Mouse (Mus musculus) retina, embryonic 14.5 days (tissue): Measurements from ENCODE around the gene Ngly1.

Experiments
- DNase-seq: peaks from one replicate; pipeline ENCODE4 v3.0.0-alpha.2; 2015; ENCODE audit warnings: low spot score

Ngly1 gene

DNA sequence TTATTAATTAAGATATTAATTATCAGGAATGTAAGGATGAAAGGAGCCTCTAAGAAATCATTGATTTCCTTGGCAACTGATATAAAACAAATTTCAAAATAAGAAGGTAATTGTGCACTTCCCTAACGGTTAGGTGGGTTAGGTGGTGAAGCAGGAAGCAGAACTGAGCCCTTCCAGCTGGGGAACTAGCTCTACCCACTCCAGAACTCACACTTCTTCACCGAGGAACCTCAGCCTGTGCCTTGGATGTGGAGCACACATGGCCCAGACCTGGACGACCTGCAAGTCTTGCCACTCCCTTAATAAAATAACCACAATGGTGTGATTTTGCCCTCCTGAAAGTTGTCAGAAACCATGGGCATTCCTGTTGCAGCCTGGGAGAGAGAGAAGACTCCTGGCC is 80.7 kb downstream of the Ngly1 start:
- DNase-seq, result no peak

DNA sequence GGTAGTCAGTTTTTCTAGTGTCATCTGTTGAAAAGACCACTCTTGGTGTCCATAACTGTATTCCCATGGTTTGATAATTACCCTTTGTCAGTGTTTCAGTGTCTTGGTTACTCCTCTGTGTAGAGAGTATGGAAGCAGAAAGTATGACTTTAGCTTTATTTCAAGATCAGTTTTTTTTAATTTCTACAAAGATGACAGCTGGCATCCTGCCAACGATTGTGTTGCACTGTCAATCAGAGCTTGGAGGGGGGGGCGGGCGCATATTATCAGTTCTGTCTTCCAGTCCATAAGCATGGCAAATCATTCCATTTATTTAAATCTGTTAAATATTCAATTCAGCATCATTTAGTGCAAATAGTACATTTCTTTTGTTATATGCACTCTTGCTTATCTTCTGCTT is 85.2 kb downstream of the Ngly1 start:
- DNase-seq, result no peak

DNA sequence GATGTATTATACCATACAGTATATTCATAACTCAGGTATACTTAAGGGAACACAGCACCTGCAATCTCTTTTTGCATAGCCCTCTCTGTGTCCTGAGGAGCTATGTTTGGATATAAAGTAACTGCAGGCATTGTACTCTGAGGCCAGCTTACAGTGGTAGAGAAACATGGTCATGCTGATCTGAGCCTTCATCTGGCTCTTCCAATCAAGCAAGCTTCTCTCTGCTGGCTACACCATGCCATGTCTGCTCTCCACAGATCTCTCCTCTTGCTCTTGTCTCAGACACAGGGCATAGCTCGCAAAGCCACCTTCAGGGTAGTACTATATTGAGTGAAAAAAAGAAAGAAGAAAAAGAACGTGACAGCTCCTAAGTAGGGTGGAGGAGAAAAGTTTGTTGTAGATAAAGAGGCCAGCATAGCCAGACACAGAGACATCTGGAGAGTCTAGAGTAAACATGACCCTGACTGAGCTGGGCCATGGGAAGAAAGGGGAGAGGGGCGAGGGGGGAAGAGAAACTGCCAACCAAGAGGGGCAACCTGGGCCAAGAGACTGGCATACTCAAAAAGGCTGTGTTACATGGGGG is 86.8 kb downstream of the Ngly1 start:
- no peak for DNase-seq

DNA sequence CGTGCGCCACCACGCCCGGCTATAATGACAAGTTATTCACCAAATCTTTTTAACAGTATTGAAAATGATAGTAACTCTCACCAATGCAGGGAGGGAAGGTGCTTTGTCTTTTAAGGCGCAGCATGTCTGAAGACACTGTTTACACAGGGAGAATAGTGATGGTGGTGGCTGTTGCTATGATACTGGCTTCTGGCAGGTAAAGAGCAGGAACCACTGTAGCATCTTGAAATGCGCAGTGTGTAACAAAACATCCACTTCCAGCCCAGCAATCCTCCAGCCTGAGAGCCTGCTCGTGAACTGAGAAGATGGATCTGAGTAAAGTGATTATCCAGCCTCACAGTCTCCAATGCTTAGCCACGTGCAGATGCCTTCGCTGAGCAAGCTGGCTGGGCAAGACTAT is 98.4 kb downstream of the Ngly1 start:
- DNase-seq, result no peak

DNA sequence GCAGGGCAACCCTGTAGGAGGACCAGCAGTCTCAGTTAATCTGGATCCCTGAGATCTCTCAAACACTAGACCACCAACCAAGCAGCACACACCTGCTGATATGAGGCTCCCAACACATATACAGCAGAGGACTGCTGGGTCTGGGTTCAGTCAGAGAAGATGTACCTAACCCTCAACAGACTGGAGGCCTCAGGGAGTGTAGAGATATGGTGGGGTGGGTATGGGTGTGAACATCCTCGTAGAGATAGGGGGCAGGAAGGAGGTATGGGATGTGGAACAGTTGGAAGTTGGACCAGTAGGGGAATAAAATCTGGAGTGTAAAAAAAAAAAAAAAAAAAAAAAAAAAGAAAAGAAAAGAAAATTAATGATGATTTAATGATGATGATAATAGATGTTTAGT is 110.6 kb downstream of the Ngly1 start:
- no peak for DNase-seq
